Mouse (Mus musculus) forebrain, embryonic 11.5 days (tissue): Measurements from ENCODE around the gene Cyp2d40. TPM values are rescaled to one million over a fixed set of nuclear protein-coding genes. Genes with fewer than 3 reads are reported as not detected.

Source experiments
- ATAC-seq: fragments of 200-750 bp; cut with Nextera tagmentation; replicated peaks from 2 replicates; pipeline ENCODE4 v1.8.0; 2017; ENCODE audit warnings: moderate TSS enrichment; ENCODE audit not compliant: low FRiP score
- DNase-seq: peaks from one replicate; pipeline ENCODE4 v3.0.0-alpha.2; 2017; ENCODE audit warnings: low spot score
- H3K27ac ChIP-seq: fragments of 300-500 bp; sonication (generic); 2 replicates; pipeline ENCODE4 v1.5.1; 2014; ENCODE audit warnings: low read depth, low read length
- H3K27me3 ChIP-seq: fragments of 300-500 bp; sonication (generic); 2 replicates; pipeline ENCODE4 v1.6.1; 2014; ENCODE audit warnings: mild to moderate bottlenecking, low read length, mixed read lengths; ENCODE audit not compliant: control insufficient read depth, insufficient read depth
- H3K36me3 ChIP-seq: fragments of 300-500 bp; sonication (generic); 2 replicates; pipeline ENCODE4 v1.6.1; 2014; ENCODE audit warnings: mild to moderate bottlenecking, low read length, moderate library complexity, mixed read lengths; ENCODE audit not compliant: control insufficient read depth, insufficient read depth
- H3K4me1 ChIP-seq: fragments of 300-500 bp; sonication (generic); replicated peaks from 2 replicates; pipeline ENCODE4 v1.6.1; 2014; ENCODE audit warnings: low read length, mixed read lengths; ENCODE audit not compliant: control insufficient read depth, insufficient read depth
- H3K4me2 ChIP-seq: fragments of 300-500 bp; sonication (generic); 2 replicates; pipeline ENCODE4 v1.6.1; 2014; ENCODE audit warnings: low read depth, mild to moderate bottlenecking, low read length, moderate library complexity, mixed read lengths; ENCODE audit not compliant: severe bottlenecking
- H3K4me3 ChIP-seq: fragments of 300-500 bp; sonication (generic); 2 replicates; pipeline ENCODE4 v1.5.1; 2014; ENCODE audit warnings: low read depth, low read length
- H3K9ac ChIP-seq: fragments of 300-500 bp; sonication (generic); 2 replicates; pipeline ENCODE4 v1.6.1; 2014; ENCODE audit warnings: low read length
- H3K9me3 ChIP-seq: fragments of 300-500 bp; sonication (generic); 2 replicates; pipeline ENCODE4 v1.6.1; 2016; ENCODE audit warnings: low read length, mixed read lengths; ENCODE audit not compliant: control insufficient read depth
- WGBS: fragments of 180-500 bp; shearing (Covaris S2); extraction: QIAGEN DNeasy Blood & Tissue Kit; methylation state at CpG from one replicate; pipeline ENCODE4 v1.1.7; 2014; 5-methylcytosine and 5-hydroxymethylcytosine counted together
- polyA plus RNA-seq: library from polyadenylated mRNA; unstranded; fragments of >200 nt; fragmentation: Nextera tagmentation; extraction: Ambion mirVana; gene quantifications from 2 replicates; pipeline ENCODE4 v1.2.1, GENCODE M21; 2014

Gene Cyp2d40
- polyA plus RNA-seq = not detected in 2 replicates

DNA sequence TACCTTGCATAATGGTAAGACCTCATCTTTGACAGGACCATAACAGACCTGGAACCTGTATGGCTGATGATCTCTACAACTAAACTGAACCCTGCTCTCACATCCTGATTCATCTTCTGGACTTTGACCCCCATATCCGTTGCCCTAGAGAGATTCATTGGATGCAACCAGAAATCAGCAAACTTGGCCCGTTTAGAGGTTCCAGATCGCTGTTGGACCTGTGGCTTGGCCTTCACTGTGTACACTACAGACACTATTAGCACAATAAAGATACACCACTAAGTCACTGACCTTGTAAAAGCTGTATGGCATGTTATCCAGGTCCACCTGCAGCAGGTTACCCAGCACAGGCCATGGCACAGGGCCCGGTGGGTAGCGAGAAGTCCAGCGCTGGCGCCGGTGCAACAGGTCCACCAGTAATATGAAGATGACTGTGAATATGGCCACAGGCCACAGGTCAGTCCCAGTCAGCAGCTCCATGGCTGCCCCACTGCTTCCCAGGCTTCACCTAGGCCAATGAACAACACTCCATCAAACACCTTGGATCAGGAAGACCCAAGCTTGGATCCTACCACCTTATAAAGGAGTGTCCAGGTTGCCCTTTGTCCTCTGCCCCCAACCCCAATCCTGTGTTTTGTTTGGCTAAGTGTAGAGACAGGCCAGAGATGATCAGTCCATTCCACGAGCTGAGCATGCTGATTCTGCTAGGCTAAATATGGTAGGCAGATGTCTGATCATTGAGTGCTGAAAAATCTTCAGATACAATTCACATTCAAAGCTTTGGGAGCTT lies at the start of gene Cyp2d40:
Gene Cyp2d40, minus strand, starts transcription at position 553 of the 790 bp plus-strand sequence.
- 89% methylated on average over 9 of the region's 9 CpGs for WGBS
- ATAC-seq = no peak

GRCm38 (mm10) chr15:82810556-82810955 lies 46.6 kb upstream of the Cyp2d40 start:
- Histone ChIP-seq H3K9ac (no peak overlapping the region), H3K4me2 (no peak overlapping the region), H3K27me3 (no peaks in the 10 kb centered on the region), H3K4me3 (no peak overlapping the region), H3K36me3 (no peaks in the 10 kb centered on the region; the same call in 1 of the 2 replicates), H3K4me1 (no peaks in the 10 kb centered on the region), H3K27ac (no peak overlapping the region), H3K9me3 (no peaks in the 10 kb centered on the region)
- no peak for DNase-seq
- ATAC-seq = no peak
- 96% methylated on average over 1 of the region's 1 CpGs for WGBS

More for the DNA sequence above, at the start of gene Cyp2d40:
- Histone ChIP-seq H3K4me2 (no peak within 1 kb of the TSS), H3K9ac (no peak within 1 kb of the TSS), H3K4me3 (no peak within 1 kb of the TSS), H3K4me1 (no peaks in the 10 kb centered on the region), H3K27me3 (no peaks in the 10 kb centered on the region), H3K36me3 (no peaks in the 10 kb centered on the region), H3K9me3 (no peaks in the 10 kb centered on the region), H3K27ac (no peak within 1 kb of the TSS)
- DNase-seq = no peak

DNA sequence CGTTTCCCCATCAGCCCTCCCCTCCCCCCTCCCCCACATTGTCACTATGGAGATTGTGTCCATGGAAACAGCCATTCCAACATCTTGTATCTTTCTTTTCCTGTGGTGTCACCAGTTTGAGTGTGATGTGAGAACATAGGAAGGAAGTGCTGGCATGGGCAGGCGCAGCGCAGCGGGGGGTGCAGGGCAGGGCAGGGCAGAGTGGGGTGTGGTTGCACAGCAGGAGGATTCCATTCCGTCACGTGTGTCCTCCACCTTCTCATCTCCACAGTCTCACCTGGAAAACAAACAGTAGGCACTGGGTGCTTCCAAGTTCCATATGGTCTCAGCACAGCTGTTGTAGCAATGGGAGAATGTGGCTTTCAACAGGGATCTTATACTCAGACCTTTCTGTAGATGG lies 45.5 kb upstream of the Cyp2d40 start:
- Histone ChIP-seq H3K36me3 (no peaks in the 10 kb centered on the region; the same call in 1 of the 2 replicates), H3K9ac (no peak overlapping the region), H3K27ac (no peak overlapping the region), H3K9me3 (no peaks in the 10 kb centered on the region), H3K4me3 (no peak overlapping the region), H3K4me1 (no peaks in the 10 kb centered on the region), H3K27me3 (no peaks in the 10 kb centered on the region), H3K4me2 (no peak overlapping the region)
- WGBS = 85% methylated on average over 6 of the region's 6 CpGs
- ATAC-seq = no peak
- DNase-seq = no peak

DNA sequence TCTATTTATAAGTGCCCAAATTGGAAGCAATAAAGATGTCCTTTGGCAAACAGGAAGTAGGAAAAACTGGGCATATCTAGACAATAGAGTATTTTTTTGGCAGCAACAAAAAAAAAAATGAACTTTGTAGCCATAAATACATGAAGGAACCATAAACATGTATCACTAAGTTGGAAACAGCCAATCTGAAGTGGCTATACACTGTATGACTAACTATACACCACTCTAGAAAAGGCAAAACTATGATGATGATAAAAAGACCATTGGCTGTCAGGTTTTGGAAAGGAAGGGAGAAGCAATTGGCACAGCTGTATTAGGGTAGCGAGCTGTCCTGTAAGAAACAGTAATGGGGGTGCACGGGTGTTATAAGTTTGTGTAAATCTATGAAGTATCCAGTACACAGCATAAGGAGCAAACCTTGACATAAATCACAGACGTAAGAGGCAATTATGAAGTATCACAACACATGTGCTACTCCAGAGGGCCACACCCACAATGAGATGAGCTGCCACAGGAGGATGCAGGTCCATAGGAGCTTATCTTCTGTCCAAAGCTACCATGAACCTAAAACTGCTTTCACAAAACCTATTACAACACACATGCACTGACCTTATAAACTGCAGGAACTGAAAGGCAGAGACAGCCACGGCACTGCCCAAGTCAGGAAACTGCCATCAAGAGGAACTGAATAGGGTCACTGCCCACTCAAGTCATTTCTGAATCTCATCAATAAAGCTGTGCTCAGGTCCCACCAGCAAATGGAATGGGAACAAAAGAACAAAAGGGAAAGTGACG lies 43.2 kb upstream of the Cyp2d40 start:
- no peaks in the 10 kb centered on the region; the same call in 1 of the 2 replicates for H3K36me3 ChIP-seq
- H3K4me3 ChIP-seq = no peak overlapping the region
- 83% methylated on average over 5 of the region's 5 CpGs for WGBS
- no peaks in the 10 kb centered on the region for H3K9me3 ChIP-seq
- no peaks in the 10 kb centered on the region for H3K27me3 ChIP-seq
- DNase-seq (no peak), ATAC-seq (no peak)
- H3K9ac ChIP-seq = no peak overlapping the region
- no peaks in the 10 kb centered on the region for H3K4me1 ChIP-seq
- no peak overlapping the region for H3K4me2 ChIP-seq
- H3K27ac ChIP-seq = no peak overlapping the region

DNA sequence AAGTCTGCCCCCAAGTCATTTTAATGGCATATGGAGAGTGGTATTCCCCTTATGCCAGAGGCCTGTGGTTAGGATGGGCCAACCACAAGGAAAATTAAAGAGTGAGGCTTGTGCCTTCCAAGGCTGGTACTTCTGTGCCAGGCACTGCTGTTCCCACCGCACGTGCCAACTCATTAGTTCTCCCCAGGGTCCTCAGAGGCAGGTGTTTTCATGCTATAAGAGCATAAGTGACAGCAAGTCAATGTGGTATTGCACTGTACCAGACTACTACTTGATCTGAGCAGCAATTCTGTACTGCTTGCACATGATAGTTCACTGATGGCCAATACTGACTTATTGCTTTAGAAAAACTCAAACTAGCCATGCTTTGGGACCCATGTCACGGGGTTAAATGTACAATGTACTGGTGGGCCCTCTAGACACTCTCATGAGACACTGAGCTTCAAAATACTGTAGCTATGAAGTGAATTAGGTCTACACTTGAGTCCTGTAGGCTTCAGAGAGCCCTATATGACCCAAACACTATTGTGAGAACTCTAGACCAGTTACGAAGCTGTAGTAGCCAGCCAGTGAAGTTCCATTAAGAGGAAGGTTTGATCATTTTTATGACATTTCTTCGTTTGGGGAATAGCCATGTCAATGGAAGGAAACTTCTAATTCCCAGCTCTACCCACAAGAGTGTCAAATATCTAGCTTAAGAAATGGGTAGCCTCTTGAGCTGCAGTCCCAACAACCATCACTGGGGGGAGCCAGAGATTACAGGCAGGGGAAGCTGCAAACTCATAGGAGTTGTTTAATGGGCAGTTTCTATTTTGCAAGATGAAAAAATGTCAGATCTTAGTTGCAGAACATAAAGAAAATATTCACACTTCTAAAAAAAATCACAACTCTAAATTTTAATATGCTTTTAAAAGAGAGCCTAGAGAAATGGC lies 41.0 kb upstream of the Cyp2d40 start:
- H3K27me3 ChIP-seq = no peaks in the 10 kb centered on the region
- H3K4me1 ChIP-seq = no peaks in the 10 kb centered on the region
- H3K27ac ChIP-seq = no peak overlapping the region
- no peaks in the 10 kb centered on the region; the same call in 1 of the 2 replicates for H3K36me3 ChIP-seq
- no peak overlapping the region for H3K9ac ChIP-seq
- peak; percentile 88 for DNase-seq
- WGBS = 76% methylated on average over 5 of the region's 5 CpGs
- no peak for ATAC-seq
- H3K4me3 ChIP-seq = no peak overlapping the region
- no peaks in the 10 kb centered on the region for H3K9me3 ChIP-seq
- H3K4me2 ChIP-seq = no peak overlapping the region

- Histone ChIP-seq H3K4me2 (no peak overlapping the region), H3K27ac (no peak overlapping the region), H3K9ac (no peak overlapping the region), H3K4me1 (no peaks in the 10 kb centered on the region), H3K27me3 (no peaks in the 10 kb centered on the region), H3K36me3 (no peaks in the 10 kb centered on the region), H3K4me3 (no peak overlapping the region), H3K9me3 (no peaks in the 10 kb centered on the region)
- WGBS = 74% methylated on average over 3 of the region's 3 CpGs
- DNase-seq = no peak
- ATAC-seq = no peak
Observed at GRCm38 (mm10) chr15:82795936-82796440, 32.0 kb upstream of the Cyp2d40 start.

- H3K9me3 ChIP-seq = no peaks in the 10 kb centered on the region
- H3K4me2 ChIP-seq = no peak within 1 kb of the TSS
- ATAC-seq (no peak), DNase-seq (no peak)
- H3K36me3 ChIP-seq = no peaks in the 10 kb centered on the region
- H3K4me1 ChIP-seq = no peaks in the 10 kb centered on the region
- no peak within 1 kb of the TSS for H3K9ac ChIP-seq
- no peak within 1 kb of the TSS for H3K27ac ChIP-seq
- H3K27me3 ChIP-seq = no peaks in the 10 kb centered on the region
- WGBS = 89% methylated on average over 5 of the region's 5 CpGs
- no peak within 1 kb of the TSS for H3K4me3 ChIP-seq
Observed at GRCm38 (mm10) chr15:82794277-82794676, 30.3 kb upstream of the Cyp2d40 start, which contains the start of gene Cyp2d26. Cyp2d26 (minus strand) TSS chr15:82794294.

- no peaks in the 10 kb centered on the region for H3K4me1 ChIP-seq
- 89% methylated on average over 6 of the region's 6 CpGs for WGBS
- no peaks in the 10 kb centered on the region for H3K9me3 ChIP-seq
- no peaks in the 10 kb centered on the region for H3K36me3 ChIP-seq
- no peak overlapping the region for H3K4me3 ChIP-seq
- ATAC-seq (no peak), DNase-seq (peak; percentile 15)
- H3K9ac ChIP-seq = no peak overlapping the region
- H3K27ac ChIP-seq = no peak overlapping the region
- no peak overlapping the region for H3K4me2 ChIP-seq
- H3K27me3 ChIP-seq = no peaks in the 10 kb centered on the region
Observed at GRCm38 (mm10) chr15:82793868-82794267, 29.9 kb upstream of the Cyp2d40 start.
